Mouse (Mus musculus) liver, adult 2 months (tissue): ENCODE results near the gene Coro1c.

Experiments used
- CTCF ChIP-seq: fragments of 200-500 bp; IDR thresholded peaks from 2 replicates; pipeline ENCODE4 v1.5.1; 2011; ENCODE audit warnings: low read depth, low read length, control low read depth
- POLR2A ChIP-seq: fragments of 200-500 bp; IDR thresholded peaks from 2 replicates; pipeline ENCODE4 v1.6.1; 2011; ENCODE audit warnings: low read length, control low read depth; ENCODE audit not compliant: insufficient read depth; ENCODE audit errors: extremely low read depth

DNA sequence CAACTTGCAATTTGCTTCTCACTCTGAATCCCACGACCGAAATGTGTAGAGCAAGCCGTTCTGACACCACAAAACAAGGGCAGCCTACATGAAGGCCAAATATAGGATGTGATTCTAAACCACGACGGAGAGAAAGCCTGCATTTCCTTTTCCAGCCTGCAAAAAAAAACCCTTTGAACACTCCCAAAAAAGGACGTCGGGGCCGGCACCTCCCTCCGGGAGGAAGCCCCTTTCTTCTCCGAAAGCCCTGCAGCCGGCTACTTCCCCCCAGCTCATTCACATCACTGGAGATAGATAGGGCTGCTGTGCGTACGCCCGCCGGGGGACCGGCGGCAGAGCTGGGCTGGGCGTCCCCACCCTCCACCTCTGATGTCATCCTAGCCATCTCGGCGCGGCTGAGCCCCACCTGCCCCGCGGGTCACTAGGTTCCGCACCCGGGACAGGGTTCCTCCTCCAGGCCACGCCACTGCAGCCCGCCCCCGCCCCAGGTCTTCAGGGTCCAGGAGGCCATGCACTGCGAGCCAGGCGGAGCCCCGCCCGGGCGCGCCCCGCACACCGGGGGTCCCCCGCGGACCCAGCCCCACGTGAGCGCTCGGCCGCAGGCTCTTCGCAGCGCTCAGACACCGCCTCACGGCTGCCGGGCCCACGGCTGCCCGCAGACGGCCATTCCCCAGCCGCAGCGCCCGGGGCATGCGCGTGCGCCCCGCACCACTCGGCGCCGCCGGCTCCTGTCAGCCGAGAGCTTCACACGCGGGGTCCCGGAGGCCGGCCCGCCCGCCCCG is 581 bp downstream of the Coro1c start:
- TF ChIP-seq CTCF = no peak
- TF ChIP-seq POLR2A = no peak
